Mouse (Mus musculus) T-helper 1 cell (primary cell): Measurements from ENCODE around the gene Rundc3a.
"Not testable (repeated sequence)": the region's sequence is repeated elsewhere in the genome, so short reads cannot be mapped to it uniquely, and the experiment has no call there.

Experiments used
- in situ Hi-C: fragments of 300-600 bp; cut with MboI, MseI; formaldehyde crosslinking; loops from one replicate; pipeline ENCODE4 v1.15.1; 2025; ENCODE audit warnings: high pct_unique_total_duplicates

The Rundc3a gene

GRCm38 (mm10) chr11:102408344-102408876, 15.2 kb downstream of the Rundc3a start:
- in situ Hi-C loops, result loop anchor here (5.0 kb wide), 1 partner anchor 96 kb away; no protein-coding TSS in a partner anchor

DNA sequence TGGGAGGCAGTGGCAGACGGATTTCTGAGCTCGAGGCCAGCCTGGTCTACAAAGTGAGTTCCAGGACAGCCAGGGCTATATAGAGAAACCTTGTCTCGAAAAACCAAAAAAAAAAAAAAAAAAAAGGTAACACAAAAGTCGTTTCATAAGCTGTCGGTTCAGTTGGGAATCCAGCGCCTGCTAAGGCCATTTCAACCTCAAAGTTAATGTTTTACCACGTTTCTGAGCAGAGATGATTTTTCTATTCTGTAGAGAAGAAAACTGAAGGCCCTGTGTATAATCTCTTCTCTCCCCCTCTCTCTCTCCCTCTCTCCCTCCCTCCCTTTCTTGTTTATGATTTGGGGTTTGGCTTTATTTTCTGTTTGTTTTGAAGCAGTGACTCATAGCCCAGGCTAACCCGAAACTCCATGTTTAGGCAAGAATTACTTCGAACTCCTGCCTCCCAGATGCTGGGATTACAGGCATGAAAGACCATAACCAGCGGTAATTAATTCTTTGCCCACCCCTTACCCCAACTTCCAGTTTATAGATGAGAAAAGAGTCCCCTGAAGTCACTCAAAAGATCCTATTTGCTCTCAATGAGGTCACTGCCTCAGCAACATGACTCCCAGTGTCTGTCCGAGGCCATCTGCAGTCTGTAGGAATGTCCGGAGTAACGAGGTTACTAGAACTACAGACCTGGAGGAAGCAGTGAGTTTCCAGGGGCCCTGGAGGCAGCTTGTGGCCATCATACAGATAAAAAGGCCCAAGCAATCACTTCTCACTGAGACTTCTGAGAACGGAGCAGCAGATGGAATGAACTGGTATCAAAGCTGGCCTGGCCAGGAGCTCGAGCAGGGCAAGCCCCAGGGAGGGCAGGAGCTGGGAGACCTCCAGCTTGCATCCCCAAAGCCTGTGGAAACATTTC, 15.9 kb downstream of the Rundc3a start:
- in situ Hi-C loops, result loop anchor here (5.0 kb wide), 1 partner anchor 97 kb away; no protein-coding TSS in a partner anchor

GRCm38 (mm10) chr11:102409795-102410330, 16.7 kb downstream of the Rundc3a start:
- in situ Hi-C loops, result loop anchor here (5.0 kb wide), 1 partner anchor 98 kb away; no protein-coding TSS in a partner anchor

DNA sequence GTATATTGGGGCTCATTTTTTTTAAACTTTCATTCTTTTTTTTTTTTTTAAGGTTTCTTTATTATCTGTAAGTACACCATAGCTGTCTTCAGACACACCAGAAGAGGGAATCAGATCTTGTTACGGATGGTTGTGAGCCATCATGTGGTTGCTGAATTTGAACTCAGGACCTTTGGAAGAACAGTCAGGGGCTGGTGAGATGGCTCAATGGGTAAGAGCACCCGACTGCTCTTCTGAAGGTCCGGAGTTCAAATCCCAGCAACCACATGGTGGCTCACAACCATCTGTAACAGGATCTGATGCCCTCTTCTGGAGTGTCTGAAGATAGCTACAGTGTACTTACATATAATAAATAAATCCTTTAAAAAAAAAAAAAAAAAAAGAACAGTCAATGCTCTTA, 17.1 kb downstream of the Rundc3a start:
- in situ Hi-C loops, result not testable (repeated sequence)

DNA sequence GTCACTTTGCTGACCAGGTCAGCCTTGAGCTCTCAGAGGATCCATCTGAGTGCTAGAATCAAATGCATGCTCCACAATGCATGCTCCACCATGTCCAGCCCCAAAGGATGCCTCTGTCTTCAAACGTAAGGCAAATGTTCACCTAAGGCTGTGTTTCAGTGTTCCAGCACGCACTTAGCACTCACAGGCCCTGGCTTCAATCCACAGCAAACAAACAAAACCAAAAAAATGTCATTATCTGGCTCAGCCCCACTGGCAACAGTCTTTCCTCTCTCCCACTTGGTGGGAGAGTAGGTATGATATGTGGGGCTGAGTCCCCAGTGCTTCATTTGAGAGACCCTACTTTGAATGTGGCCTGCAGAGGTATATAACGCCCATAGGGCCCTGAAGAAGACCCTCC, 17.9 kb downstream of the Rundc3a start:
- in situ Hi-C loops, result no loop called here

GRCm38 (mm10) chr11:102411704-102412103, 18.5 kb downstream of the Rundc3a start:
- in situ Hi-C loops, result no loop called here

DNA sequence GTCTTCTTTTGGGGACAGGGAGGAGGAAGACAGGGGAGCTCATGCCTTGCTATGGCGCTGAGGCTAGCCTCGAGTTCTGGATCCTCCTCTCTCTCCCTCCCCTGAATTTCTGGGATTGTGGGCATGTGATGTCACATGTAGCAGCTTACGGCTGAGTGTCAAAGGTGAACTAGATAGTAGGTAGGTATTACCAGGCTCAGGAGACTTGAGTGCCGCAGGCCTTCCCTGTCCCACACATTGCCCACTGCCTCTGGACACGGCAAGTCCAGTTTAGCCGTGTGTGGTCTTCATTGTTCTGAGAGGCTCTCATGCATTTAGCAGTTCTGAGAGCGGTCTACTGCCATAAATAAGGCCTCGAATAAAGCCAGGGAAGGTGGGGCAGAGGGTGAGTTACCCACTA, 19.9 kb downstream of the Rundc3a start:
- in situ Hi-C loops, result no loop called here

DNA sequence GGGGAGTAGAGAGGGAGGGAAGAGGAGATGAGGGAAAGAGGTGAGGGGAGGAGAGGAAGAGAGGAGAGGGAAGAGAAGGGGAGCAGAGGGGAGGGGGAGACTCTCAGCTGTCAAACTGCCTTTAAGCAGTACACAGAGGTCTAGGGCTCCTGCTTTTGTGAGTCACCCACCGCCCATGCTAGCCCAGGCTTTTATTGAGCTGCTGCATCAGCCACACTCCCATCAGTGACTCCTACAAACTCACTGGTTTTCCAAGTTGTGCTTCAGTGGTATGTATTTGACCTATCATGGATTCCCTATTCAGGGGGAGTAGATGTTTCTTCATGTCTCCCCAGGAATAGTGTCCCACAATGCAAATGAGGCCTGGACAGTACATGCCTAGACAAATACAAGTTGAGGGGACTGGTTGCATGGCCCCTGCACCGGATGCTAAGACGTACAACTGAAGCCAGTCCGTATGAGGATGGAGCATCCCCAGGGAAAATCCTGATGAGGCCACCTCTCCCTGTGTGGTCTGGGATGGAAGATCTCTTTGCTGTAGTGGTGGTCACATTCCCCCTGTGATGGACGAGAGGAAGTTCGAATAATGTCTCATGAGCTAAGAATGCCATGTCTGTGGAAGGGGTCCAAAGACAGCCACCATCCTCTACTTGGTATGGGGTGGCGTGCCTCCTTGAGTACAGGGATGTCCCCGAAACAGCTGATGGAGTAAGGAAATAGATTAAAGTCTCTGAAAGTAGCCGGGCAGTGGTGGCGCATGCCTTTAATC, 22.0 kb downstream of the Rundc3a start:
- in situ Hi-C loops, result no loop called here

- in situ Hi-C loops, result no loop called here
These were observed 24.0 kb downstream of the Rundc3a start for GRCm38 (mm10) chr11:102417160-102417559.

DNA sequence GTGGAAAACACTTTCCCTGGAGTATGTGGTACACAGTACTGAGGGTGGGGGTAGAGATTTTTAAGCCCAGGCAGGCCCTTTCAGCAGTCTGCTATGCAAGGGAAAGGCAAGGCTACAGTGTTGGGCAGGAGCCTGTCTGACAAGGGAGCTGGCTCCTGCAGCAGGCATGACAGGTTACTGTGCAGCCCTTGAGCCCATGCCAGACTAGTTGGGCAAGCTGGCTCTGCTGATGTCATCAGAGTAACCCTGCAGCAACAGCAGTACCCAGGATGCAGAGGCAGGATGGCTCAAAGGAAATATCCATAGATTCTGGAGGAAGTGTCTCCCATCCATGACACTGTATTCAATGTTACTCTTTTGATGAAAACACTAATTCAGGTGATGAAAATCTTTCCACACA, 25.7 kb downstream of the Rundc3a start:
- in situ Hi-C loops, result no loop called here

- in situ Hi-C loops, result no loop called here
These were observed 28.4 kb downstream of the Rundc3a start for GRCm38 (mm10) chr11:102421559-102421958.

GRCm38 (mm10) chr11:102424666-102425065, 31.5 kb downstream of the Rundc3a start:
- in situ Hi-C loops, result no loop called here

GRCm38 (mm10) chr11:102425555-102426316, 32.5 kb downstream of the Rundc3a start:
- in situ Hi-C loops, result no loop called here

DNA sequence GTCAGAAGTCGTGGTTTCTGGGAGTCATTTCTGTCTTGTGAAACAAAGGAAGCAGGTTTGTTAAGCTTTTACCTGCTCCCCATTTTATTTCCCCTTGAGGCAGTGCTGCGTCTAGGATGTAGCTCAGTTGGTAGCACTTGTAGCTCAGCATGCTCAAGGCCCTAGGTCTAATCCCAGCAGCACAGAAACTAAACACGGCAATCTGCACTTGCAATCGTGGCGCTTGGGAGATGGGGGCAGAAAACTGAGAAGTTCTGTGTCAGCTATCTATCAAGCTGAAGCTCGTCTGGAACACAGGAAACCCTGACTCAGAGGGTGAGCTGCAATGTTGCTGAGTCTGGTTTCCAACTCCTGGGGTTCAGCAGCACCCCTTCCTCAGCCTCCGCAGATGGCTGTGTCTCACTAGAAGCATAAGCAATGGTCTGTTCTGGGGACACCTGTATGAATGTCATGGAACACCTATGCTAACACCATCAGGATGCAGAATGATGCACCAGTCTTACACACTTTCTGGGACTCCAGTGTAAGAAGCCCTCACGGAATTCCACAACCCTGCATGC, 35.9 kb downstream of the Rundc3a start:
- in situ Hi-C loops, result no loop called here

DNA sequence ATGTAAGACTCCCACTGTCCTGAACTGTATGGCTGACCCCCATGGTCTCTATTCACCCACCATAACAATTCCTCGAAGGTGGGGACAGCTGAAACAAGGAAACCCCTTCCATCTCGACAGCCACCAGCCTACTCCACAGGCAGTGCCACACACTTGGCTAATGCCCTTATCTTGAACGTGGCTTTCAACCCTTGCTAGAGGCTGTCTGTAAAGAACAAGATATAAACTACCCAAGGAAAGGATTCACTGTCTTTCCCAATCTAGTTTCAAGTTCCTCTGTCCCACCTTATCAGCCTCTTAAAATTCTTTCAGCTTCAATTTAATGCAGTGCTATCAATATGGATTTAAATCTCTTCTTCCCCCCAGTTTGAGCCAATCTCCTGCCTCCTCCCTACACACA, 36.3 kb downstream of the Rundc3a start:
- in situ Hi-C loops, result no loop called here

- in situ Hi-C loops, result loop anchor here (5.0 kb wide), 1 partner anchor 118 kb away; no protein-coding TSS in a partner anchor
These were observed 37.2 kb downstream of the Rundc3a start, which contains the start of gene Grn for GRCm38 (mm10) chr11:102430121-102431017. Grn (plus strand) TSS chr11:102430315.

DNA sequence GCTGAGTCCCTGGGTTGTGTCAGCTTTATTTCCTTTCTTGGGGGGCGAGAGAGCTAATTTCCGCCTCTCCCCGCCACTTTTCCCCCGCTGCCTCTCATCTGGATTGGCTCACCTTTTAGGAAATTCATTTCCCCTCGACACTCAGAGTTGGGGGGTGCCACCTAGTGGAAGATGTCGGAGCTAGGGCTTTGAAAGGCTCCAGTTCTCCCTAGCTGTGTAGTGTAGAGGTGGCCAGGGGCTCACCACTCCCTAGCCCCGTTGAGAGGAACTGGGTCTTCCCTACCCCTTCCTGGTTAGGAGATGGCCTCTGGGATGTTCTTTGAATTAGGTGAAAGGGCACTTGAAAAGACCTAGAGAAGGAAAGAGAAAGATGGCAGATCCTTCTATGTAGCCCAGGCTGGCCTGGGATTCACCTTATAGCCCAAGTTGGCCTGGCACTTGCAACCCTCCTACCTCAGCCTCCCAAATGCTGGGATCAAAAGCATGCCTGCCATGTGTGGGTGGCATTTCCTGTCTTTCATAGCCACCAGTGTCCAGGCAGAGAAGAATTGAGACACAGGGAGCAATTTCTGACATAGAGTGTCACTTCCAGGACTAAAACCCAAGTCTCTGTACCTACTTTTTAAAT, 37.9 kb downstream of the Rundc3a start:
- in situ Hi-C loops, result loop anchor here (5.0 kb wide), 1 partner anchor 119 kb away; no protein-coding TSS in a partner anchor

DNA sequence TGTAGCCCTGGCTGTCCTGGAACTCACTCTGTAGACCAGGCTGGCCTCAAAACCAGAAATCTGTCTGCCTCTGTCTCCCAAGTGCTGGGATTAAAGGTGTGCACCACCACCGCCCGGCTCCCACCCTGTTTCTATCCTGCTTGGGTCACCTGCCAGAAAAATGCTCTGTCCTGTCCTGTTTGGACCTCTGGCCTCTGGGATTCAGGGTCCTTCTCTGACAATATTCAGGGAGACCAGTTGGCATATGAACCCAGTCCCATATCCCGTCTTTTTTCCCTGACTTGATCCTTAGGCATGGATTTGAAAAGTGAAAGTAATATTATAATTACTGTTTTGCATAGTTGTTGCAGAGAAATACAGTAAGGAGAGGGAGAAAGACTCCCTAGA, 38.5 kb downstream of the Rundc3a start:
- in situ Hi-C loops, result loop anchor here (5.0 kb wide), 1 partner anchor 119 kb away; no protein-coding TSS in a partner anchor
